Mouse (Mus musculus) liver, postnatal 0 days (tissue): ENCODE measurements at regions not wholly inside any gene's neighbourhood (a gene's known extent, or its start where the extent isn't known, plus 50 kb on each side); places are given as distances from the start of the nearest gene placed in this dataset.

Experiments used
- CTCF ChIP-seq: sonication (generic); IDR thresholded peaks from 2 replicates; pipeline ENCODE4 v1.5.1; 2016; ENCODE audit warnings: antibody characterized with exemption, low read depth
- EP300 ChIP-seq: IDR thresholded peaks from 2 replicates; pipeline ENCODE4 v1.6.1; 2016; ENCODE audit warnings: antibody characterized with exemption, low read depth, mild to moderate bottlenecking

DNA sequence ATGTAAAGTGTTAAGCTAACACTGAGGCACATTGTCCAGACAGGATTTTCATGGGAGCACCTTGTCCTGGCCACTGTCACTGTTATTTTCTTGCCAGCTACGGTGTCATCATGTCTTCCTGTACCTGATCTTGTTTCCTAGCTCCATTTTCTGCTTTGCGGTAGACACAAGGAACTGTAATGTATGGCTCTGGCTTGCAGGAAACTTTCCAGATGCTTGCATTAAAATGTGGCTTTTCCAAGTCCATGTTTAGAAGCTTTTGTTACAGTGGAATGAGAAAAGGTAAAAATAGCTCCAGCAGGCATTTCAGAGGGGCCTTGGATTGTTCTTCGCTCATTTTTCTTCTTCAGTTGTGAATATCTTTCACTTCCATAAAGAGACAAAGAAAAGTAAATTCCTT lies 154.1 kb downstream of the Fgf9 start:
- TF ChIP-seq EP300: no peak
- TF ChIP-seq CTCF: no peak
